Mouse (Mus musculus) T-helper 2 cell (primary cell): ENCODE measurements at regions not wholly inside any gene's neighbourhood (a gene's known extent, or its start where the extent isn't known, plus 50 kb on each side); places are given as distances from the start of the nearest gene placed in this dataset.

Experiments used
- in situ Hi-C: fragments of 300-600 bp; cut with MboI, MseI; formaldehyde crosslinking; loops from one replicate; pipeline ENCODE4 v1.15.1; 2025; ENCODE audit warnings: high pct_unique_total_duplicates

GRCm38 (mm10) chr6:35608336-35608735 is 68.6 kb upstream of the Mtpn start:
- in situ Hi-C loops, result no loop called here

- in situ Hi-C loops, result no loop called here
Observed at GRCm38 (mm10) chr6:35605100-35605499, 65.4 kb upstream of the Mtpn start.

GRCm38 (mm10) chr6:35601373-35601772 is 61.7 kb upstream of the Mtpn start:
- in situ Hi-C loops, result no loop called here

- in situ Hi-C loops, result no loop called here
Observed at GRCm38 (mm10) chr6:35599841-35600240, 60.2 kb upstream of the Mtpn start.

GRCm38 (mm10) chr6:35598406-35599185 is 58.9 kb upstream of the Mtpn start:
- in situ Hi-C loops, result no loop called here

GRCm38 (mm10) chr6:35595012-35595411 is 55.3 kb upstream of the Mtpn start:
- in situ Hi-C loops, result no loop called here

GRCm38 (mm10) chr6:35592234-35592633 is 52.5 kb upstream of the Mtpn start:
- in situ Hi-C loops, result no loop called here
